Comparison of ENCODE assay signal across 22 mouse cellular contexts in the genomic region with DNA sequence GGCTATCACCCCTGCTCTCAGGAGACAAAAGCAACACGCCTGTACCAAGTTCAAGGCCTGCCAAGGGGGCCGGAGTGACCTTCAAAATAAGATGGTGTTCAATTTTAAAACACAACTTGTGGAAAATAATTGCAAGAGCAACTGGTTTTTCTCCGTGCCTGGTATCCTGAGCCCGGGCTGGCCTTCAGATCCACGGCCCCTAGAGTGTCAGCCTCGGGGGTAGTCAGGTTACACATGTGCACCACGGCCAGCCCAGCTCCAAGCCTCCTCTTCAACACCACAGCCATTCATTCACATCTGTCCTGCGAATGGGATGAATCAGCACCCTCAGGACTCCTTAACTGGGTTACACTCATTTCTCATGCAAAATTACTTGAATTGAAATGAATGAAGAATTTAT. TPM values are rescaled to one million over a fixed set of nuclear protein-coding genes. Genes with fewer than 3 reads are reported as not detected.
DNase-seq lines count a peak whose midpoint lies in the region; ATAC-seq and TF ChIP-seq lines count a peak whose summit lies in the region.
"Had no signal": no experiment of that assay in that cellular context is flagged by ENCODE, and none has a peak within 500 bp of the region (broad histone marks: within the 10 kb centered on the region; RNA-seq: fewer than 3 reads in every experiment).

No protein-coding gene starts in this region.

- TF ChIP-seq EP300 in stomach, postnatal 0 days (optimal IDR thresholded peaks at IDR 0.05) = no peak

- intact Hi-C loops in gastrocnemius, adult 2 months (cut with DNase I) = no loop called here

- peak; percentile 60 for DNase-seq in gastrocnemius, adult 2 months
- no peak for DNase-seq in gastrocnemius, postnatal 10 days
- peak; percentile 86 for DNase-seq in heart, adult 11 months
- DNase-seq in heart, postnatal 4 days = no peak
- DNase-seq in stomach, postnatal 0 days (ENCODE audit: low spot score) = peak; percentile 9
- DNase-seq in lung, adult 18-20 months = no peak
- DNase-seq: adrenal gland, adult 2 months; adrenal gland, postnatal 10 days; cerebellum, adult 11 months; cerebellum, adult 18-20 months; cerebellum, adult 8-10 months; cerebellum, adult 9-11 months; cerebellum, postnatal 14 days; cerebellum, postnatal 36 days; embryo, embryonic 11 days had no signal

- no peak for ATAC-seq in stomach, postnatal 0 days (ENCODE audit: low FRiP score, low TSS enrichment)
- ATAC-seq: forebrain, embryonic 14.5 days; forebrain, embryonic 16.5 days had no signal

- H3K4me1 ChIP-seq in stomach, postnatal 0 days (replicated peaks; ENCODE audit: control insufficient read depth, insufficient read depth) = no peaks in the 10 kb centered on the region

- H3K27ac ChIP-seq in gastrocnemius, adult 2 months = peak overlapping the region; percentile 46; the same call in 1 of the 2 replicates
- H3K27ac ChIP-seq in stomach, postnatal 0 days (replicated peaks) = no peak overlapping the region
- H3K27ac ChIP-seq: embryonic facial prominence, embryonic 13.5 days; embryonic facial prominence, embryonic 15.5 days; forebrain, embryonic 10.5 days; forebrain, embryonic 12.5 days had no signal

- H3K4me3 ChIP-seq in gastrocnemius, adult 2 months = no peak overlapping the region
- H3K4me3 ChIP-seq in stomach, postnatal 0 days (ENCODE audit: low read depth, low read length) = no peak overlapping the region
- H3K4me3 ChIP-seq: embryonic facial prominence, embryonic 13.5 days; embryonic facial prominence, embryonic 15.5 days; erythroblast, embryonic 14.5 days; forebrain, embryonic 10.5 days; forebrain, embryonic 12.5 days had no signal

- H3K4me2 ChIP-seq in stomach, postnatal 0 days (replicated peaks; ENCODE audit: low read depth) = no peak overlapping the region
- H3K4me2 ChIP-seq: embryonic facial prominence, embryonic 13.5 days; embryonic facial prominence, embryonic 15.5 days; forebrain, embryonic 12.5 days had no signal

- TF ChIP-seq CTCF in gastrocnemius, adult 2 months (IDR thresholded peaks at IDR 0.05) = no peak
- TF ChIP-seq CTCF in stomach, postnatal 0 days (IDR thresholded peaks at IDR 0.05; ENCODE audit: low read depth) = no peak

- H3K9me3 ChIP-seq in stomach, postnatal 0 days (ENCODE audit: control insufficient read depth, low read length) = no peaks in the 10 kb centered on the region
- H3K9me3 ChIP-seq: embryonic facial prominence, embryonic 15.5 days; forebrain, embryonic 12.5 days had no signal

- H3K9ac ChIP-seq in stomach, postnatal 0 days (ENCODE audit: low read length) = no peak overlapping the region
- H3K9ac ChIP-seq: embryonic facial prominence, embryonic 13.5 days; embryonic facial prominence, embryonic 15.5 days; forebrain, embryonic 12.5 days had no signal

- 0 out of 2 replicates have a peak, but pooled peaks cover 9% of the 10 kb centered on the region for H3K36me3 ChIP-seq in stomach, postnatal 0 days (ENCODE audit: control insufficient read depth, insufficient read depth, low read length)

- no peaks in the 10 kb centered on the region for H3K27me3 ChIP-seq in stomach, postnatal 0 days (ENCODE audit: control insufficient read depth, insufficient read depth, low read length)
- H3K27me3 ChIP-seq: embryonic facial prominence, embryonic 13.5 days; embryonic facial prominence, embryonic 15.5 days; forebrain, embryonic 12.5 days had no signal

- WGBS in stomach, postnatal 0 days = 85% methylated on average over 8 of the region's 8 CpGs

RNA-seq across cellular contexts. Expression of a gene that starts 34.5 kb away (rescaled TPM):
- 10 to 100 TPM; 50.7 to 53.2 TPM for total RNA-seq in gastrocnemius, adult 2 months (2021)
- total RNA-seq in gastrocnemius, postnatal 10 days (2021) = 10 to 100 TPM; 50.9 to 58.2 TPM
- total RNA-seq in heart, postnatal 4 days (2021) = 10 to 100 TPM; 89.9 to 99.9 TPM
- 32.4 and 36.3 TPM in 2 replicates for polyA plus RNA-seq in stomach, postnatal 0 days (2015; fragmentation: Nextera tagmentation; extraction: Ambion mirVana)

Comparison
In these comparisons a context has a peak if more than half of its experiments do, and no peak if none do; other contexts are left out.
1. DNase-seq: peak in gastrocnemius, adult 2 months (single experiment), heart, adult 11 months (single experiment) and stomach, postnatal 0 days (single experiment); none in gastrocnemius, postnatal 10 days (single experiment), heart, postnatal 4 days (single experiment) and lung, adult 18-20 months (0 of 2).